Mouse (Mus musculus) spleen, adult 12 weeks (tissue): Measurements from ENCODE around the gene Mbd4.

ENCODE experiments used
- DNase-seq: peaks from one replicate; pipeline ENCODE4 v3.0.0; 2022; ENCODE audit warnings: low spot score

Gene Mbd4

DNA sequence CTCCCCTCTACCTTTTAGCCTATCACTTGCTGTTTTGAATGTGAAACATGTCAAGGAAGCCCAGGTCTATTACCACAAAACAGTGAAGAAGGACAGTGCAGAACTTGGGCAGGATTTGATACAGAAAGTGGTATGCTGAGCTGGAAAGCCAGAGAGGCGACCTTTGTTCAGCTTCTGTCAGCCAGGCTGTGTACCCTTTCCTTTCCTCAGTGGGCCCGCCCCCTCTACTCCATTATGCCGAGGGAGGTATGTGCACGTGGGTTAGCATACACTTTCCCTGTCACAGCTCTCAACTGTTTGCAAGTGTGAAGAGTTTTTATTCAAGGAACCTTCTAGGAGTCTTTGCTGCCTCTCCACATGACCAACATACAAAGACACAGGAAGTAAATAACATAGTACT lies 6.1 kb upstream of the Mbd4 start:
- DNase-seq: no peak

DNA sequence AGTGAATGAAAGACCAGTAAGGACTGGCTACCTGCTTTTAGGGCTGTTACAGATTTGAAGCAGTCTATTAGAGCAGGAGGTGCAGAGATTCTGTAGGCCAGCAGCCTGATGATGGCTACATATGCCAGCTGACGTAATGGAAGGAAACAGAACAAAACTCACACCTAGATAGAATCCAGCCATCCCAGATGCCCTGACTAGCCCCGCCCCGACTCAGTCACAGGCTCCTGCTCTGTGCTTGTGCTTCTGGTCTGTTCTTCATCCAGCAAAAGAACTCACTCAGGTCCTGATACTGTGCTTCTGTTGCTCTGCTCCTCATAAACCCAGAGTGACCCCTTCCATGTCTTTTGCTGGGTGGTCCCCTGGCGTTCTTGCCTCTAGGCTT lies 3.2 kb upstream of the Mbd4 start:
- DNase-seq: no peak

DNA sequence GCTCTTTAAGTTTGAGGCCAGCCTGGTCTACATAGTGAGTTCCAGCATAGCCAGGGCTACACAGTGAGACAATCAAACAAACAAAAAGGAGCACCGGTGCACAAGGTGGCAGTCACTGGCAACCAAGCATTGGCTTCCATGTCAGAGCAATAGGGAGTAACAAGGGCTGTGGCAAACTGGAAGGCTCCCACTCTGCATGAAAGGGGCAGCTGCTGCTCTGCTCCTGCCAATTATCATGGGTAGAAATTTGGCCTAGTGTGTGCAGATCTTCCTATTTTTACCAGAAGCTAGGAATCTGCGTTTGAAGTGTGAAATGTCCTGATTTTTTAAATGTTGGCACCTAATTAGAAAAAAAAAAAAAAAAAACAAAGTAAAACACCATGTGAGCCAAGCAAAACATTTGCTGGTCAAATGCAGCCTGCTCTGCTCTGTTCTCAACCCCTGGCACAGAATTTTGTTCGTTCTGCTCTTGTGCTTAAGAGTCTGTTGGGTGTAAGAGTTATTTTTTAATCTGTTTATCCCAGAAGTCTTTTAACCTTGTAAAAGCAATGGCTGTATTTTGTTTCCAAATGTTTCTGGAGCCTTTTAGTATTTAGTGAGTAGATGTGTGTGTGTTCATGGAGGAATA lies 2.7 kb upstream of the Mbd4 start:
- no peak for DNase-seq

DNA sequence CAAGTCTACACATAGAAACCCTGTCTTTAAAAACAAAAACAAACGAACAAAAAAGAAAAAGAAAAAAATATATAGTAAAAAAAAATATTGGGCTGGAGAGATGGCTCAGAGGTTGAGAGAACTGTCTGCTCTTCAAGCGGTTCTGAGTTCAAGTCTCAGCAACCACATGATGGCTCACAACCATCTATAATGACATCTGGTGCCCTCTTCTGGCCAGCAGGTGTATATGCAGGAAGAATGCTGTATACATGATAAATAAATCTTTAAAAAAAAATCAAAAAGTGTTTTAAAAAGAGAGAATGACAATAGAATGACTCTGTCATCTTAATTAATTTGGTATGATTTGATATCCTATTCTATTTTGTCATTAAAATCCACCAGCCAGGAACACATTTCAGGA lies 1.3 kb upstream of the Mbd4 start:
- no peak for DNase-seq

DNA sequence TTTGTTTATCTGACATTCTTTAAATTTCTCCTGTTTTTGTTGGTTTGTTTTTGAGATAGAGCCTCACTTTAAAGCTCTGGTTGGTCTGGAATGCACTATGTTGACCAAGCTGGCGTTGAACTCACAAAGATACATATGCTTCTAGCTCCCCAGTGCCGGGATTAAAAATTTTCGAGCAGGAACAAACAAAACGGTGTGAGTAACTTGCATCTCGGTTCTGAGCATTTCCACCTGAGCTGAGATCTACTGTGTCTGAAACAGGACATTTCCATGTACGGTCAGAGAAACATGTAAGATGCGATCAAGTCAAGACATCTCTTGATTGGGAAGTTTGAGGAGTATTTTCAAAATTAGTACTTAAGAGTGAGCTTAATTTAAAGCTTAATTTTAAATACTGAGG lies 814 bp upstream of the Mbd4 start:
- DNase-seq: no peak

DNA sequence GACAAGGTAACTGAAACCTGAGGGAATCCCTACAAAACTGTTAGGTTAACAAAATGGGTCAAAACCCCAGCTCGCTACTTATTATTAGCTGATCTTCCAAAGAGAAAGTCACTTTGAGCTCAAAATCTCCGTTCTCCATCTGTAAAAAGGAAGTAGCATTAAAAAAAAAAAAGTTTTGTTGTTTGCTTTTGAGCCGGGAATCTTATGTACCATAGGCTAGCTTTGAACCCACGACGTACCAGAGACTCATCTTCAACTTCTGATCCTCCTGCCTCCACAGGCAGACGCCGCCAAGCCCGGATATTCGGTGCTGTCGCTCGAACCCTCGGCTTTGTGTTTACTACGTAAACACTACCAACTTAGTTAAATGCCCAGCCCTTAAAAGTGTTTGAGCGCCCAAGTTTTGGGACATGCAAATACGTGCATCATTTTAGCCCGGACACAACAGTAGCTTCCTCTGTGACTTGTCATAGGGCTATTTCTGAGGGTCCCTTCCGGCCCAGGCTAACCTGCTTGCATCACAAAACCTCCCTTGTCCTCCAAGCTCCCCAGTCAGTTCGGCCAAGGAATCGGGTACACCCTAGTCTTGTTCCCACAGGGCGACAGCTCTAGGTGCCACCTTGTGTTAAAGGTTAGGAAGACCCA lies 603 bp downstream of the Mbd4 start:
- DNase-seq: no peak

DNA sequence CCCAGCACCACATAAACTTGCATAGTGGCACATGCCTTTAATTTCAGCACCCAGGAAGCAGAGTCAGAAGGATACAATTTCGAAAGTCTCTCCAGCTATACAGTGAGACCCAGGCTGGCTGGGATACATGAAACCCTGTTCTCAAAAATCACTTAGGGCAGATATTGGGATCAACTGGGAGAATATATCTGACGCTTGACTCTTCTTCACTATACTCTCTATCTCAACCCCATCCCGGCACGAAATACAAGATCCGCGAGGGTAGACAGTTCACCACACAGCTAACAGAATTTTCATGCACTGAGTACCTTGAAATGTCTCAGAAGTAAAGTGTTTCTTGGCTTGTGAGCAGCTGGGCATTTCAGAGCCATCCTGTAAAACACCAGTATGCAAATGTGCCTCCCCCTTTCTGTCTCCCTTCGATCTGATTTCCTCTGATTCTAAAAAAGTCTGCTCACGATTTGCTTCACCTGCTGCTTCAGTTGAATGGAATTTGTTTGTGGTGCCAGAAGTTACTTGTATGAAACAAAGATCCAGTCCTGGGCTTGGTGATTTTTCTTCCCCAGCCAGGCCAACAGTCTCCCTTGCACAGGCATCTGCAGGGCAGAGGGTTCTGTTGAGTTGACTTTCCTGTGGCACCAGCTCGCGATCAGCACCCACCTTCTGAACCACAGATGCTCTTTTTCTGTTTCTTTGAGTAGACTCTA lies 4.4 kb downstream of the Mbd4 start:
- no peak for DNase-seq

DNA sequence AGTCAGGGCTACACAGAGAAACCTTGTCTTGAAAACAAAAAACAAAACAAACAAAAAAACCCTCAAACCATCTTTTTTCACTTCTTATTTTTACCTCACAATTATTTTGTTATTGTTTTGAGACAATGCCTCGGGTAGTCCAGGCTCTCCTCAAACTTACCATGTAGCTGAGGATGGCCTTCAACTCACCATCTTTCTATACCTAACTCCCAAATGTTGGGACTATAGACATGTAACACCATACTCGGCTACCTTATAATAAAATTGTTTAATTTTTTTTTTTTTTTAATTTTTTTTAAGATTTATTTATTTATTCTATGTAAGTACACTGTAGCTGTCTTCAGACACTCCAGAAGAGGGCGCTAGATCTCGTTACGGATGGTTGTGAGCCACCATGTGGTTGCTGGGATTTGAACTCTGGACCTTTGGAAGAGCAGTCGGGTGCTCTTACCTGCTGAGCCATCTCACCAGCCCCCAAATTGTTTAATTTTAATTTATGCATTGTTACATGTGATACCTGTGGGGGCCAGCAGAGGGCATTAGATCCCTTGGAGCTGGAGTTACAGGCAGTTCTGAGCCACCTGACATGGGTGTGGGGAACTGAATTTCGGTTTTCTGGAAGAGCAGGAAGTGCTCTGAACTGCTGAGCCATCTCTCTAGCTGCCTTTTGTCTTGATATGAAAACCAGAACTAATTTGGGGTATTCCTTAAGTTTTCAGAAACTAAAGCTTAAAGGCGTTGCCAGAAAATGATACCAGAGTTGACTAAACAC lies 6.3 kb downstream of the Mbd4 start:
- peak; percentile 57 for DNase-seq

DNA sequence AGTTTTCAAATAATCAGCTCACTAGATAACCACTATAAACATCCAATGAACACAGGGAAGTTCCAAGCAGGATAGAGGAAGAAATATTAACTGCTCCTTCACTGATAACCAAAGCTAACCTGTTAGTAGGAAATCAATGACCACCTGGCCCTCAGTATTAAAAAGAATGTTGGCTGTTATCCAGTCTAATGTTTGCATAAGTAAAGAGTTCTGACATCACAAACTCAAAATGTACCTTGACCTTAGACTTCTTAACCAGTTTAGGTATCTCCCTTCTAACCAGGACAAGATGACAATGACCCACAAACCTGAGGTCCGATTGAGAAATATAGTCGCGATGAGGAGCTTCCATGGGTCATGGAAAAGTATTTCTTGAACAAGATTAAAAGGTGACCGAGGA lies 8.2 kb downstream of the Mbd4 start:
- no peak for DNase-seq

DNA sequence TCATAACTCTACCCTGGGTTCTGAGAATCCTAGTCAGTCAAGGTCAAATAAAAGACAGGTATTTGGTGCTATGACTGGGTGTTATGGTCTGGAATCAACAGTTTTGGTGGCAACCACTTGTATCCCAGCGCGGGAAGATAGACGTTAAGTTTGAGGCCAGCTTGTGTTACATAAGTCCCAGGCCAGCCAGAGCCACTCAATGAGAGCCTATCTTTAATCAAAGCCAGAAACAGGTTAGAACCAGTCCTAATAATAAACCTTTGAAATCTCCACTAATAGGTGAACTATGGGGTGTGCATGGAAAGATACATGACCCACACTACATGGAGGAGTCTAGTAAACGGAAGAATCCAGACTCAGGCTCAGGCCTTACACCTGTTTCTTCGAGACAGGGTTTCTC lies 14.4 kb downstream of the Mbd4 start:
- no peak for DNase-seq

DNA sequence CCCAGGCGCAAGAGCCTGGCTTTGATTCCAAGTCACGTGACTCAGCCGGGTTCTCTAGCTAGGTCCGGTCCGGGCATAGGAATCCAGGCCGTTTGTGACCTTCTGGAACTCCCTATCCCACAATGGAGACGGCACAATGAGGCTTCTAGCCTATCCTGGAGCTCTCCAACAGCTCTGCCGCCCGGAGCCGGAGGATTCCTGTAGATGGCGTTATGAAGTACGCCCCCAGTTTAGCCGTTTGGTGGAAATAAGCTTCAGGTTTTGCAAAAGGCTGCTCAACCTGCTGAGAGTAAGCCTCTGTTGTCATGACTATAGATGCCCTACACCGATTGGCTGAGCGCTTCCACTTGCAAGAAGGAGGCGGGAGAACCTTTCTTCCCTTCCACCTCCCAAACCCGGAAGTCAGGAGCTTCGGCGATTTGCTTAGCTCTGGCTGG lies 15.0 kb downstream of the Mbd4 start, which contains the start of gene Efcab12:
Efcab12 (minus strand) TSS at position 252 of the 437 bp plus-strand sequence.
- no peak for DNase-seq

DNA sequence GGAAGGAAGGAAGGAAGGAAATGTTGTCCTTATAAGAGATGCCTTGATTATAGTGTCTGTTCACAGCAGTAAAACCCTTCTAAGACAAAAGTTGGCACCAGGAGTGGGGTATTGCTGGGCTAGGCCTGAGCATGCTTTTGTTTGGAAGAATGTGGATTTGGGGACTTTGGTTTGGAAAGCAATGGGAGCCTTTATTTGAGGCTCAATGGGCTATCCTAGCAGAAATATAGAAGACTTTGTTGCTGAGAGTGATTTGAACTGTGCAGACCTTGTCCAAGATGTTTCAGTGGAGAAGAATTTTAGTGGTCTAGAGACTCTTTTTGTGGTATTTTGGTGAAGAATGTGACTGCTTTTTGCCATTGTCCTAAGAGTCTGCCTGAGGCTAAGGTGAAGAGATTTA lies 19.3 kb downstream of the Mbd4 start:
- DNase-seq: no peak

DNA sequence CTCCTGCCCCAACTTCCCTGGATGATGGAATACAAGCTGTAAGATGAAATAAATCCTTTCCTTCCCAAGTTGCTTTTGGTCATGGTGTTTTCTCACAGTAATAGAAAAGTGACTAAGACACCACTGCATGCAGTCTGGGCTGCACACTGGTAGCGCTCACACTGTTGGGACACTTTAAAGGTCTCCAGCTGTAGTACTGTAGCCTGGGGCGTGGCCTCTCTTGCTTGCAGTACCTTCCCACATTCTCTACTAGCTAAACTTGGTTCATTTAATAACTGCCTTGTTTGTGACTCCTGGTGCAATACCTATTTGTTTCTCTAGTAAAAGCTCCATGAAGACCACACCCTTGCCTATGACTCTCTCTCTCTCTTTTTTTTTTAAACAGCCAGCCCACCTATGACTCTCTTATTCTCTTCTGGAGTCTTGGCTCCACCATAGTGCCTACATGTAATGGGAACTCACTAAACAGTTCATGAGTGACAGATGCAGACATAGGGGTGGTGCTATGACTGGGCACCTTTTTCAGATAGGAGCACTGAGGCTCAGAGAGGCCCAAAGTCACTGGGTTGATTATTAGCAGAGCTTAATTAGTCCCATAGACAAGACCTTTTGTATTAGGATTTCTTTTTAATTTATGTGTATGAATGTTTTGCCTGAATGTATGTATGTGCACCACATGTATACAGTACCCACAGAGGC lies 20.9 kb downstream of the Mbd4 start:
- no peak for DNase-seq

DNA sequence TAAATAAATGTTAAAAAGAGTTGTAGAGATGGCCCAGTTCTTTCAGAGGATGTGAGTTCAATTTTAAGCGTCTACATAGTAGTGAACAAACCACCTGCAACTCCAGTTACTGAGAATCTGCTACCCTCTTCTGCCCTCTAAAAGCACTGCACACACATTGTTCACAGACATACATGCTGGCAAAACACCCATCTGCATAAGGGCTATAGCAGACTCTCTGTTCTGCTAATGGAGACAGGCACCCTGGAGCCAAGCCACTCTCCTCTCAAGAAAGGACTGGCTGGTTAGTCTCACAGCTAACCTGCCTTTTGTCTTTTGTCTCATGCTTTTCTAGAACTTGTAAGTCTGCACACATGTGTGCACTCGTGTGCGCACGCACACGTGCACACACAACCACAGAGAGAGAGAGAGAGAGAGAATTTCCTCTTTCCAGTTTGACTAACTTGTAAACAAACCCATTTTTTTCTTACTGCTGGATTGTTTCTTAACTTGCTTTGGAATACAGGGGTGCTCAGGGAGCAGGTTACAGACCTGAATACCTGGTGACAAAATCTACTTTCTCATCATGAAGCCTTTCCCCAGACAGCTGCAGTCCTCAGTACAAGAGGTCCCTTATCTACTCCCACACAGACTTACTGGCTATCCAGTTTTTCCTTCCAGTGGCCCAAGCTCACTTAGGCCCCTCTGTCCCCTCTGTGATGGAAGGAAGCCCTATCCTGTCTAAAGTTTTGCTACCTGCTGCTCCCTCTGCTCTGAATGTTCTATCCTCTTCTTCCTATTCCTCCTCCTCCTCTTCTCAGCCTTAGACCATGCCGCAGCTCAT lies 22.2 kb downstream of the Mbd4 start:
- no peak for DNase-seq

DNA sequence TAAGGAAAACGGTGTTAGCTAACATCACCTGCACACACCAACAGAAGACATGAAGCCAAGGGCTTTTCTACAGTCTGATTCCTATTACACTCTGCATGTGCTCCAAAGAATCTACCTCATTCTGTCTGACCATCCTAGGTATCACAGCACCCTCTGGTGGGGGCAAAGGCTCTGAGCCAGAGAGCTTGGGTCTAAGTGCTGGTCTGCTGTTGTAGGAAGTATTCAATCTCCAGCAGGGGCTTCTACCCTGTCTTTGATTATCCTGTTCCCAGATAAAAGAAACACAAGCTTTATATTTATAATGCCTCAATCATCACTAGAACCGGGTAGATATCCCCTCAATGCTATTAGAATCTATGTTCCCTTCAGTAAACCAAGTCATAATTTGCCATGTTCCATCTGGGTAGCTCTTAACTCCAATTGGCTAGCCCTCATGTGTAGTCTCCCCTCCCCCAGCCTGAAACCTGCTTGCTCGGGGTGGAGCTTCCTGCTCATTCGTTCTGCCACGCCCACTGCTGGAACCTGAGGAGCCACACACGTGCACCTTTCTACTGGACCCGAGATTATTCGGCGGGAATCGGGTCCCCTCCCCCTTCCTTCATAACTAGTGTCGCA lies 29.2 kb downstream of the Mbd4 start:
- peak; percentile 70 for DNase-seq

DNA sequence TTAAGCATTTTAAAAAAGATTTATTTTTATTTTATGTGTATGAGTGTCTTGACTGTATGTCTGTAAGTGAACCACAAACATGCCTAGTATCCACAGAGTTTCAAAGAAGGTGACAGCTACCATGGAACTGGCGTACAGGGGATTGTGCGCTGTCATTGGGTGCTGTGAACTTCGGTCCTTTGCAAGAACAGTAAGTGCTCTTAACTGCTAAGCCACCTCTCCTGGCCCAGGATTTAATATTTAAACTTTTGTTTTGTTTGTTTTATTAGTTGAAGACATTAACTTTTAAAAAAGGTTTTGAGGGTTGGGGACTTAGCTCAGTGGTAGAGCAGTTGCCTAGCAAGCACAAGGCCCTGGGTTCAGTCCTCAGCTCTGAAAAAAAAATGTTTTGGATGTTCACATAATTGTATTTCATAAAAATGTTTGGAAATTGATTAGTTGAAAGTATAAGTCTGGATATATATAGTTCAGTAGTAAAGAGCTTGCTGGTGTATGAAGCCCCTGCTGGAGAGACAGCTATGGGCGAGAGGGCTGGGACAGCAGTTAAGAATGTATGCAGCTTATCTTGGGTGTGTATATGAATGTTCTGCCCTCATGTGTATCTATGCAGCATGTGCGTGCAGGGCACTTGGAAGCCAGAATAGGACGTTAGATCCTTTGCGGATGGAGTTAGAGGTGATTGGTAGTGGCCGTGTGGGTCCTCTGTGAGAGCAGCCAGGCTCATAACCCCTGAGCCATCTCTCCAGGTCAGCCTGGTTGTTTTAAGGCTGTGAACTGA lies 31.8 kb downstream of the Mbd4 start:
- DNase-seq: no peak

DNA sequence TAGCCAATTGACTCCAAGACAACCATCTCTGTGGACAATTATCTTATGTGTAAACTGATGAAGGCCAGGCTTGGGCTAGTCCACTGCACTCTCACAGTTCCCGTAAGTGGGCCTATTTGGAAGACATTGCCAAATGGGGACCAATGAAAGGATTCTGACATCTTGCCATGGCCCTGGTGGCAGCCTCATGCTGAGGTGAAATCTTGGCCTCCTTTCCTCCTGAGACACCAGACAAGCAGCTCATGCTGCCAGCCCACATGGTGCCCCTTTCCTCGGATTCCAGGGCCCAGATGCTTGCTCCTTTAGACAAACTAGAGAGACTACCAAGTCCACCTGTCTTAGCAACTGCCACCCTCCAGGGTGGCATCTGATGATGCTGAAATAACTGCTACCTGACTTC lies 35.0 kb downstream of the Mbd4 start:
- no peak for DNase-seq

DNA sequence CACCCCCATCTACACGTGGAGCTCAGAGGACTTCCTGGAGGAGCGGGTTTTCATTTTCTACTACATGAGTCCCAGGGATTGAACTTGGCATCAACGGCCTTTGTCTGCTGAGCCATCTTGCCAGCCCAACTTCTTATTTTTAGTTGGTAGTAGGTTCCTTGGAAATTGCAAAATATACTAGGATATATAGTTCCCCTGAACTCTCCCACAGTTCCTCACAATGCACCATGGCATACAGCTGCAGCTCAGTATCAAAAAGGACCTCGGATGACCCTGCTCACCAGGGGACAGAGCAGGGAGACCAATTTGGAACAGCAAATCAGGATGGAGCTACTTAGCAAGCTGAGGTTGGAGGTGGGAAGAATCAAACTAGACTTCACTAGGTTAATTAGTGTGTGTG lies 38.1 kb downstream of the Mbd4 start:
- DNase-seq: no peak

DNA sequence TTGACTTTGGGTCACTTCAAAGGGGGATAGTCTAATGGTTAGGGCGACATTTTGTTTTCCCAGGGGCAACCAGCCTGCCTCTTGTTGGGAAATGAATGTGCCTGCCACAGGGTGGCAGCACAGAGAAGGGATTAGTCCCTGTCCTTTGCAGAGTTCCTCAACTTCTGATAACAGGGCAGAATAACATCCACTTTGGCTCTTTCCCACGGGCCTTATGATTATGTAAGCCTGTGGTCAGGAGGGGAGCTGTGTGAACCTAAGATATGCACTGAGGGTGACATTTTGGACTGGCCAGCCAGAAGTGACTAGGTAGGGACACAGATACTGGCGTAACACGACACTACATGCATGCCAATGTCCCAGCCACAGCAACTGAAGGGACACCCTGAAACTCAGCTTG lies 39.1 kb downstream of the Mbd4 start:
- DNase-seq: peak; percentile 51

DNA sequence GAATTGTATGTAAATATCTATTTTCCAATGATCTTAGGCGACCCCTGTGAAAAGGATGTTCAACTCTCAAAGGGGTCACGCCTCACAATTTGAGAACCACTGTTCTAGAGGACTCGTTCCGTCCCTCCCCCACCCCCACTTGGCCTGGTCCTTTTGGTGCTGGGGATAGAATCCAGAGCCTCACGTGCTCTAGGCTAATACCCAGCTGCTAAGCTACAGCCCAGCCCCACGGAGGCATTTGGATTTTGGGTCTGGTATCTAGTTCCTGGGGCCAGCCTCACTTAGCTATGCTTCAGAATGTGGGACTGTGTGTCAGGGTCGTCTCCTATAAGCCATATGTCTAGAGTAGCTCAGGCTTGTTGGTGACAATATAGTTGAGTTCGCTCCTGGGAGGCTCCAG lies 41.6 kb downstream of the Mbd4 start:
- no peak for DNase-seq
